Mouse (Mus musculus) E14TG2a.4 (cell line): ENCODE results near the gene C1qtnf7.

Experiments
- CTCF ChIP-seq: conservative IDR thresholded peaks from 2 replicates; pipeline ENCODE4 v1.5.1; 2014; ENCODE audit warnings: low read length
- NANOG ChIP-seq: IDR thresholded peaks from 2 replicates; pipeline ENCODE4 v1.6.1; 2014; ENCODE audit warnings: borderline replicate concordance, low read length, mixed read lengths
- POU5F1 ChIP-seq: IDR thresholded peaks from 2 replicates; pipeline ENCODE4 v1.6.1; 2014; ENCODE audit warnings: low read length, borderline replicate concordance

DNA sequence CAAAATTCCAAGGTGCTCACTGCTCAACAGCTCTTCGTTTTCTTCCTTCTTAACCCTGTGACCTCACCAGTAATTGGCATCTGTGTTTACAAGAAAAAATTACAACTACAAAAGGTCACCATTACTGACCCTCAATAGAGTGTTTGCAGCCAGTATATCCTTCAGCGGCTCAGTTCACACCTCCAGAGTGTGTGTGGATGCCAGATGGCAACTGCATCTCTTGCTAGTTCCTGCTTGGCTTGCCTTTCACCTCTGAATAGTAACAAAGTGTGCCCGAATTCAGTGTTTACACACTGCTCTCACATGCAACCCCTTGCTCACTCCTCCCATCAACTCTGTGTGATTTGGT is 23.8 kb downstream of the C1qtnf7 start:
- TF ChIP-seq CTCF: no peak
- no peak for TF ChIP-seq NANOG
- no peak for TF ChIP-seq POU5F1
